Mouse (Mus musculus) midbrain, embryonic 10.5 days (tissue): ENCODE data around the gene Med31. TPM values are rescaled to one million over a fixed set of nuclear protein-coding genes. Genes with fewer than 3 reads are reported as not detected.
"Not testable (repeated sequence)": the region's sequence is repeated elsewhere in the genome, so short reads cannot be mapped to it uniquely, and the experiment has no call there.

ENCODE experiments used
- DNase-seq: peaks from one replicate; pipeline ENCODE4 v3.0.0-alpha.2; 2017; ENCODE audit warnings: low spot score
- H3K27ac ChIP-seq: fragments of 300-500 bp; sonication (generic); replicated peaks from 2 replicates; pipeline ENCODE4 v1.5.1; 2016; ENCODE audit warnings: mild to moderate bottlenecking
- H3K27me3 ChIP-seq: fragments of 300-500 bp; sonication (generic); 2 replicates; pipeline ENCODE4 v1.6.1; 2016; ENCODE audit warnings: low read depth, mild to moderate bottlenecking; ENCODE audit not compliant: poor library complexity, severe bottlenecking
- H3K36me3 ChIP-seq: fragments of 300-500 bp; sonication (generic); 2 replicates; pipeline ENCODE4 v1.6.1; 2016; ENCODE audit warnings: mild to moderate bottlenecking, moderate library complexity
- H3K4me1 ChIP-seq: fragments of 300-500 bp; sonication (generic); 2 replicates; pipeline ENCODE4 v1.6.1; 2016
- H3K4me3 ChIP-seq: fragments of 300-500 bp; sonication (generic); 2 replicates; pipeline ENCODE4 v1.5.1; 2016; ENCODE audit warnings: mild to moderate bottlenecking, moderate library complexity
- H3K9me3 ChIP-seq: fragments of 300-500 bp; sonication (generic); replicated peaks from 2 replicates; pipeline ENCODE4 v1.6.1; 2016; ENCODE audit warnings: mild to moderate bottlenecking
- WGBS: fragments of 180-500 bp; shearing (Covaris S2); methylation state at CpG from one replicate; pipeline ENCODE4 v1.1.7; 2016; 5-methylcytosine and 5-hydroxymethylcytosine counted together
- polyA plus RNA-seq: library from polyadenylated mRNA; unstranded; fragments of >200 nt; fragmentation: Nextera tagmentation; extraction: Ambion mirVana; gene quantifications from 2 replicates; pipeline ENCODE4 v1.2.1, GENCODE M21; 2016

Med31 gene
- polyA plus RNA-seq, 1 experiment from 2014 or later = 52.4 TPM

DNA sequence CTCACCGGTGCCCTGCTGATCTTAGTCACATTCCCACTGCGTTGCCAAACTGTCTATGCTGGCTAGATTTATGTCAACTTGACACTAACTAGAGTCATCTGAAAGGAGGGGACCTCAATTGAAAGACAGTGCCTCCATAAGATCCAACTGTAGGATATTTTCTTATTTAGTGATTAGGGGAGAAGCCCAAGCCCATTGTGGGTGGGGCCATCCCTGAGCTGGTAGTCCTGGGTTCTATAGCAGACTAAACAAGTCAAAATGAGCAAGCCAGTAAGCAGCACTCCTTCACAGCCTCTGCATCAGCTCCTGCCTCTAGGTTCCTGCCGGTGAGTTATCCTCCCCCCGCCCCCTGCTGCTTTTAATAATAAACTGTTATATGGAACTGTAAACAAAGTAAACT lies 34.3 kb downstream of the Med31 start:
- peaks cover 80% of the 10 kb centered on the region for H3K36me3 ChIP-seq
- H3K9me3 ChIP-seq = no peaks in the 10 kb centered on the region
- DNase-seq = no peak
- H3K4me3 ChIP-seq = no peak overlapping the region
- H3K27ac ChIP-seq = no peak overlapping the region
- WGBS = 89% methylated on average over 4 of the region's 4 CpGs
- peaks cover 16% of the 10 kb centered on the region for H3K4me1 ChIP-seq
- no peaks in the 10 kb centered on the region for H3K27me3 ChIP-seq

DNA sequence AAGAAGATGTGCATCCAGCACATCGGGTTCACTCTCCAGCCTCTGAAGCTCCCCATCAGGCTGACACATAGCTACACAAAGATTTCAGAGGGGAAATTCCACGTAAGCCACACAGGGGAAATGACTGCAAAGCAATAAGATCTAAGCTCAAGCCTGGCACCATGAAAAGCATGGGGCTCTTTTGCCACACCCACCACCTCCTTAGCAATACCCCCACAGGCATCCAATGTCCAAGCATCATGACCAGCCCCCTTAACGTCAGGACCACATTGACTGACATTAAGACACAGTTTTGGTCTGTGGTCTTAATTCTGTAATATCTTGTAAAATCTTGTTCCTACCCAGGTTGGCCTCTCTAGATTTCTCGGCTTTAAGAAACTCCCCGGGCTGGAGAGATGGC lies 34.8 kb downstream of the Med31 start:
- H3K4me1 ChIP-seq = peaks cover 16% of the 10 kb centered on the region
- H3K36me3 ChIP-seq = peaks cover 81% of the 10 kb centered on the region
- H3K4me3 ChIP-seq = no peak overlapping the region
- H3K27me3 ChIP-seq = no peaks in the 10 kb centered on the region
- H3K27ac ChIP-seq = no peak overlapping the region
- 94% methylated on average over 5 of the region's 5 CpGs for whole genome bisulfite sequencing
- no peaks in the 10 kb centered on the region for H3K9me3 ChIP-seq
- DNase-seq = no peak

DNA sequence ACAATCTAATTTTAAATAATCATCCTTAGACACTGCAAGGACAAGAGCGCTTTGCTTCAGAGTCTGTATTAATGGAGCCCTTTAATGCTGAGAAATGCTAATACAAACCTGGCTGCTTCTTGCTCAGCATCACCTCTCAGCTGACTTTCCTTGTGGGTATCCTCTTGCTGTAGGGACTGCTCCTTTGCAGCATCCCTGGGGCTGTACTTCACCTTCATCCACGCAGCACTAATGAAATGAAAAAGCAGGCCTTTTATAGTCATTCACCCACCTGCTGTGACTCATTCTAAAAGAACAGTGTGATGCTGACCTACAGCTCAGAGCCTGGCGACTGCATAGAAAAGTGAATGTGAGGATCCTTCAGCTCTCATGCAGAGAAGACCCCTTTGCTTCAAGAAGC lies 38.8 kb downstream of the Med31 start:
- no peaks in the 10 kb centered on the region for H3K9me3 ChIP-seq
- no peak for DNase-seq
- H3K27me3 ChIP-seq = no peaks in the 10 kb centered on the region
- no peak overlapping the region for H3K27ac ChIP-seq
- peaks cover 96% of the 10 kb centered on the region for H3K36me3 ChIP-seq
- 31% methylated on average over 3 of the region's 3 CpGs for WGBS
- H3K4me1 ChIP-seq = peaks cover 16% of the 10 kb centered on the region
- H3K4me3 ChIP-seq = no peak overlapping the region

DNA sequence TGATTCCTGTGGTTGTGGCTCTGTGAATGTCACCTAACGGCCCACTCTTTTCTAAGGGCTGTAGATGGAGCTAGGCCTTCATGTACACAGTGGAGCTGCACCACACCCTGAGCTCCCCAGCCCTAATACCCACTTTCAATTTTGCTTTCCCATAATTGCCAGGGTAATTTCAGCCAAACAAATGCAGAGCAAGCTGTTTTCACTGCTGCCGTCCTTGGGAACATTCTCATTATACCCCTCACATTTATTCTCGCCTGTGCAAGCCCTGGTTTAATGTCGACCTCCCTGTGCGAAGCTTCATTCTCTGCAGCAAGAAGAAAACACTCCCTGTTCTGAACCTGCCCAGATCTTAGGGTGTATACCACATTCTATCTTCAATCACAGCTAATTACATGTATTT lies 39.4 kb downstream of the Med31 start:
- H3K27ac ChIP-seq = no peak overlapping the region
- H3K4me3 ChIP-seq = no peak overlapping the region
- peaks cover 91% of the 10 kb centered on the region for H3K36me3 ChIP-seq
- peaks cover 16% of the 10 kb centered on the region for H3K4me1 ChIP-seq
- H3K27me3 ChIP-seq = no peaks in the 10 kb centered on the region
- H3K9me3 ChIP-seq = no peaks in the 10 kb centered on the region
- no peak for DNase-seq
- 81% methylated on average over 5 of the region's 5 CpGs for WGBS

DNA sequence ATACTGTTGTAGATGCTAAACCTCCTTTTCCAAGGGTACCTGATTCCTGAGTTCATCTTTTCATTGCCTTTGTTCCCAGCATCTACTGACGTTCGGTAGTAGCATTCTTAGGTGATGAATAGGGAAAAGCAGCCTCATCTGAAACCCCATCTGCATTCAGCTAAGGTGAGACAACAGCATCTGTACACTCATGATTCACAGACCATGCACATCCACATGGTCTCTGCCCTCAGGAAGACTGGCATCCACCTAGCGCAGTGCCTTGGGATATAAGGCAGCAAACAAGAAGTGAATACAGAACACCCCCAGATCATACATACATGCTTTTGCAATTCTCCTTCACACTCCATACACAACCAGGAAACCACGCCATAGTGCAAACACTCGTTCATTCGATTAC lies 40.7 kb downstream of the Med31 start:
- peaks cover 93% of the 10 kb centered on the region for H3K36me3 ChIP-seq
- WGBS = 95% methylated on average over 6 of the region's 6 CpGs

DNA sequence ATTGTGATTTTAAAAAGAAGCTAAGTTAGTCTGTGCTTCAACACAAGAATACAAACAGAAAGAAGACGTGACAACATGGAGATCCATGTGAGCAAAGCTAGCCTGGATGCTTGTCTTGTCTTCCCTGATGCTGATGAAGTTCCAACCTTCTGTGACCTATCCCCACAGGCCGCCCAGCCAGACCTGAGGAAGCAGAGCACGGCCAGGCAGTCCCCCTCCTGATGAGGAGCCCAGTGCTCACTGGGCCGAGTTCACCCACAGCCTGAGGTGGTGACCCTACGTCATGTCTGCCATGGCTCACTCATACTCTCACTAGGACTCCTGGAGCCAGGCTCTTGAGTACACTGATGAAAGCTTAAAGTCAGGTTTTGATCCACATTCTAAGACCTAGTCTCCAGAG lies 41.9 kb downstream of the Med31 start:
- DNase-seq = no peak
- no peak overlapping the region for H3K4me3 ChIP-seq
- WGBS = 90% methylated on average over 5 of the region's 5 CpGs

More for the DNA sequence above, 40.7 kb downstream of the Med31 start:
- H3K4me1 ChIP-seq = peaks cover 16% of the 10 kb centered on the region
- no peak for DNase-seq
- H3K4me3 ChIP-seq = no peak overlapping the region
- H3K9me3 ChIP-seq = no peaks in the 10 kb centered on the region
- no peaks in the 10 kb centered on the region for H3K27me3 ChIP-seq
- no peak overlapping the region for H3K27ac ChIP-seq

DNA sequence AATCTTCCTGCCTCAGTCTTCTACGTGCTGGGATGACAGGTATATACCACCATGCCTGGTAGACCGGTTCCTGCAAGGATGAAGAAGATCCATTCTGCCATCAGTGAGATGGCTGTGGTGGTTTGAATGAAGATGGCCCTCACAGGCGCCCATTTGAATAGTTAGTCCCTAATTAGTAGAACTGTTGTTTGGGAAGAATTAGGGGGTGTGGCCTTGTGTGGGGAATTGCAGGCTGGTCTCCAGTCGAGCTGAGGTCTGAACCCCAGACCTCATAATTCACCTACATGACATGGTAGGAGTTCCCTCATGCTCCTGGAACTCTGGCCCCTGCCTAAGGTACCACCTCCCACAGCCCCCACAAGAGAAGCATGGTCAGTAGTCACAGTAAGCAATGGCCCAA lies 43.5 kb downstream of the Med31 start:
- WGBS = 82% methylated on average over 4 of the region's 4 CpGs
- not testable (repeated sequence) for H3K27me3 ChIP-seq, H3K9me3 ChIP-seq, H3K4me3 ChIP-seq, H3K27ac ChIP-seq, H3K4me1 ChIP-seq, DNase-seq
- H3K36me3 ChIP-seq = peaks cover 91% of the 10 kb centered on the region

More for the DNA sequence above, 41.9 kb downstream of the Med31 start:
- Histone ChIP-seq H3K27ac (no peak overlapping the region), H3K36me3 (peaks cover 93% of the 10 kb centered on the region), H3K9me3 (no peaks in the 10 kb centered on the region), H3K27me3 (no peaks in the 10 kb centered on the region), H3K4me1 (peaks cover 16% of the 10 kb centered on the region)

DNA sequence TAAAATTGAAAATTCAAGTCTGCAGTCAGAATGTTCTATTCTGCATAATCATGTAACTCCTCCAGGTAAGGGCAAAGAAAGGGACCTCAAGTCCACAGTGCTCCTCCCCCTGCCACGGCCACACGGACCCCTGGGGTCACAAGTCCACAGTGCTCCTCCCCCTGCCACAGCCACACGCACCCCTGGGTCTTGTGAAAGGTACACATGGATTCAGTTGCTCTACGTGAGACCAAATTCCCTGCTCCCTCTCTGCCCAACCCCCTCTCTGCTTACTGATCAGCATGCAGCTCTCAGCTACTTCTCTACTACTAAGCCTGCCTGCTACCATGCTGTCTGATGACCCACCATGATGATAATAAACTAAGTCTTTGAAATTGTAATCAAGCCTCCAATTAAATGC lies 45.5 kb downstream of the Med31 start:
- 76% methylated on average over 4 of the region's 4 CpGs for WGBS
- no peaks in the 10 kb centered on the region for H3K27me3 ChIP-seq
- peaks cover 91% of the 10 kb centered on the region for H3K36me3 ChIP-seq
- H3K27ac ChIP-seq = no peak overlapping the region
- no peaks in the 10 kb centered on the region for H3K9me3 ChIP-seq
- no peaks in the 10 kb centered on the region for H3K4me1 ChIP-seq
- DNase-seq = no peak
- H3K4me3 ChIP-seq = no peak overlapping the region

DNA sequence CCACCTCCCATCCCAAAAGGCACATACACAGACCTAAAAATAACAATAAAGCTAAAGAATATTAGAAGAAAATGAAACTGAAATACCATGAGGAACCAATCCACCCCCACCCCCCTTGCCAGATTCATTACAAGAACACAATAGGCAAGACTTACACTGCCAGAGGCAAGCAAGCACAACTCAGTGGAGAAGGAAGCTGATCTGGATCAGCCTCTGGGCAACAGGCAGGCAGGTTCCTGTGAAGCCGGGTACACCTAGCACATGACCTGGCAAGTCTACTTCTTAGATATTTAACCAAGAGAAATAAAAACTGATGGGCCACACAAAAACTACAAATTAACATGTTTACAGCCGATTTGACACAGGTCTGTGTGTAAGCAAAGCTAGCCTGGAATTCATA lies 52.2 kb downstream of the Med31 start:
- H3K4me1 ChIP-seq = no peaks in the 10 kb centered on the region
- H3K36me3 ChIP-seq = peaks cover 92% of the 10 kb centered on the region
- H3K4me3 ChIP-seq = no peak overlapping the region
- H3K27ac ChIP-seq = no peak overlapping the region
- WGBS = 97% methylated on average over 2 of the region's 2 CpGs
- no peak for DNase-seq
- no peaks in the 10 kb centered on the region for H3K9me3 ChIP-seq
- no peaks in the 10 kb centered on the region for H3K27me3 ChIP-seq

Other genes starting within 250 kb of the Med31 start
- 0.67 and 0.97 TPM in 2 replicates for gene Aipl1, start 178.1 kb downstream of the Med31 start, polyA plus RNA-seq
- 251 and 280 TPM in 2 replicates for gene Pimreg, start 173.6 kb downstream of the Med31 start, polyA plus RNA-seq
- gene Pitpnm3, start 79.8 kb downstream of the Med31 start, polyA plus RNA-seq = 0.10 and 0.25 TPM in 2 replicates
- gene Gm43951, start 8.8 kb downstream of the Med31 start, polyA plus RNA-seq = 0.28 and 0.61 TPM in 2 replicates
- 19.0 and 20.2 TPM in 2 replicates for gene 4933427D14Rik, start 8.1 kb downstream of the Med31 start, polyA plus RNA-seq
- 166 and 185 TPM in 2 replicates for gene Txndc17, start 8.0 kb downstream of the Med31 start, polyA plus RNA-seq
- 0.26 and 0.82 TPM in 2 replicates for gene Slc13a5, start 51.6 kb upstream of the Med31 start, polyA plus RNA-seq
- 1.5 and 2.5 TPM in 2 replicates for gene Xaf1, start 86.0 kb upstream of the Med31 start, polyA plus RNA-seq
- not detected in 2 replicates for gene Fbxo39, start 98.9 kb upstream of the Med31 start, polyA plus RNA-seq
- 6.1 and 6.8 TPM in 2 replicates for gene Tekt1, start 146.8 kb upstream of the Med31 start, polyA plus RNA-seq
- gene Smtnl2, start 196.1 kb upstream of the Med31 start, polyA plus RNA-seq = 10.1 and 13.1 TPM in 2 replicates
- not detected in 2 replicates for gene Ggt6, start 219.9 kb upstream of the Med31 start, polyA plus RNA-seq
- 192 and 236 TPM in 2 replicates for gene Mybbp1a, start 225.8 kb upstream of the Med31 start, polyA plus RNA-seq